Mouse (Mus musculus): ENCODE data around the gene Ttc7b. TPM values are rescaled to one million over a fixed set of nuclear protein-coding genes. Genes with fewer than 3 reads are reported as not detected.

Ttc7b gene
- total RNA-seq, 2 experiments from 2014 or later, result 87.5 to 91.4 TPM

GRCm38 (mm10) chr12:100282025-100282885 lies 238.4 kb downstream of the Ttc7b start:
- no peak for DNase-seq (ENCODE audit: low spot score in 2 of 2)

- peak; percentile 27 to 49 for DNase-seq (ENCODE audit: low spot score in 2 of 2)
Observed at GRCm38 (mm10) chr12:100280972-100281794, 239.4 kb downstream of the Ttc7b start.

GRCm38 (mm10) chr12:100279898-100280297 lies 240.7 kb downstream of the Ttc7b start:
- DNase-seq (ENCODE audit: low spot score in 2 of 2), result no peak

GRCm38 (mm10) chr12:100278358-100278757 lies 242.3 kb downstream of the Ttc7b start:
- DNase-seq (ENCODE audit: low spot score in 2 of 2), result no peak

- no peak for DNase-seq (ENCODE audit: low spot score in 2 of 2)
Observed at GRCm38 (mm10) chr12:100277534-100277905, 243.1 kb downstream of the Ttc7b start.

- DNase-seq (ENCODE audit: low spot score in 2 of 2), result peak; percentile 33 to 54
Observed at GRCm38 (mm10) chr12:100276607-100277533, 243.8 kb downstream of the Ttc7b start.

- peak; percentile 70 to 76 for DNase-seq (ENCODE audit: low spot score in 2 of 2)
Observed at GRCm38 (mm10) chr12:100275850-100276249, 244.8 kb downstream of the Ttc7b start.

GRCm38 (mm10) chr12:100273033-100273432 lies 247.6 kb downstream of the Ttc7b start:
- peak in 1 of 2 experiments; percentile 36 for DNase-seq (ENCODE audit: low spot score in 2 of 2)

GRCm38 (mm10) chr12:100269967-100270662 lies 250.5 kb downstream of the Ttc7b start:
- no peak for DNase-seq (ENCODE audit: low spot score in 2 of 2)

- peak; percentile 41 to 53 for DNase-seq (ENCODE audit: low spot score in 2 of 2)
Observed at GRCm38 (mm10) chr12:100268011-100268410, 252.6 kb downstream of the Ttc7b start.

GRCm38 (mm10) chr12:100265546-100266309 lies 254.9 kb downstream of the Ttc7b start:
- DNase-seq (ENCODE audit: low spot score in 2 of 2), result peak in 1 of 2 experiments; percentile 43

- no peak for DNase-seq (ENCODE audit: low spot score in 2 of 2)
Observed at GRCm38 (mm10) chr12:100264941-100265340, 255.7 kb downstream of the Ttc7b start.

- DNase-seq (ENCODE audit: low spot score in 2 of 2), result no peak
Observed at GRCm38 (mm10) chr12:100262846-100263245, 257.8 kb downstream of the Ttc7b start.

- DNase-seq (ENCODE audit: low spot score in 2 of 2), result no peak
Observed at GRCm38 (mm10) chr12:100261761-100262160, 258.9 kb downstream of the Ttc7b start.

- no peak for DNase-seq (ENCODE audit: low spot score in 2 of 2)
Observed at GRCm38 (mm10) chr12:100260151-100260550, 260.5 kb downstream of the Ttc7b start.

GRCm38 (mm10) chr12:100257779-100258178 lies 262.8 kb downstream of the Ttc7b start:
- no peak for DNase-seq (ENCODE audit: low spot score in 2 of 2)

GRCm38 (mm10) chr12:100255441-100255949 lies 265.1 kb downstream of the Ttc7b start:
- DNase-seq (ENCODE audit: low spot score in 2 of 2), result no peak

- DNase-seq (ENCODE audit: low spot score in 2 of 2), result no peak
Observed at GRCm38 (mm10) chr12:100254471-100254870, 266.2 kb downstream of the Ttc7b start.

Measured in adrenal gland, adult 18-20 months (tissue).